Comparison of ENCODE assay signal across 8 mouse cellular contexts in the genomic region with DNA sequence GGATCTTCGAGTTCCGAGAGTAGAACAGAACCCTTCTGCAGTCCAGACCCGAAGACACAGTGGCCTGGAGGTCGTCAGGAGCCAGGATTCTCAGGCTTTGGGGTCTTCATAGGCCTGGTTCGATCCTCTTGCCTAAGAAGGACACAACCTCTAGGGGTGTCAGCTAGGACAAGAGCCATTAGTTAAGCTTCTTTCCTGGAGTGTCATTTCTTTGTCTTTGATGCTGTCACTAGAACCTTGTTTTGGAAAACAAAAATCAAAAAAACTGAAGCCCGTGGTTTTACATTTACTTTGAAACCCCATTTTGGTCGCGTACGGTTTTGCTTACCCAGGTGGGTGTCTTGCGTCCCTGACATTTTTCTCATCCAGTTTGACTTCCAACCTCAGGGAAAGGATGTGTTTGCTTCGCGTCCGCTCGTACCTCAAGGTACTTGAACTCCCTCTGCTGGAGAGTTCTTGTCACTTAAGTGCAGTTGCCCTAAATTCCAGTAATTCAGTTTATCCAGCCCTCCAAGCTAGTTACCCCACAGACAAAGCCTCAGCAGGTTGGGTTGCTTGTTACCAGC. TPM values are rescaled to one million over a fixed set of nuclear protein-coding genes. Genes with fewer than 3 reads are reported as not detected.
A peak's percentile ranks its signal among the peaks of the same experiment; 100 is the strongest.
DNase-seq lines count a peak whose midpoint lies in the region; ATAC-seq and TF ChIP-seq lines count a peak whose summit lies in the region.

No protein-coding gene starts in this region.

- intact Hi-C loops in left cerebral cortex, postnatal 14 days (cut with DNase I) = loop anchor here (2.0 kb wide), 1 partner anchor 20 kb away; no protein-coding TSS in a partner anchor

- peak; percentile 59; the same call in 1 of the 2 replicates for TF ChIP-seq CTCF in small intestine, adult 2 months (IDR thresholded peaks at IDR 0.05; ENCODE audit: extremely low read depth, insufficient read length, insufficient replicate concordance, low read depth, low read length)

- H3K9me3 ChIP-seq in intestine, embryonic 14.5 days (ENCODE audit: control insufficient read depth, low read length) = no peaks in the 10 kb centered on the region

- peak; percentile 69 for ATAC-seq in frontal cortex, adult (ENCODE audit: low TSS enrichment)
- peak; percentile 45; the same call in 1 of the 2 replicates for ATAC-seq in intestine, embryonic 14.5 days (replicated peaks; ENCODE audit: low FRiP score, low TSS enrichment, low read depth)
- ATAC-seq in megakaryocyte progenitor cell, adult 5-6 weeks (replicated peaks; ENCODE audit: poor library complexity) = peak; percentile 59

- peaks cover 8% of the 10 kb centered on the region for H3K4me1 ChIP-seq in intestine, embryonic 14.5 days (replicated peaks; ENCODE audit: control insufficient read depth, insufficient read depth, low read length)
- no peaks in the 10 kb centered on the region for H3K4me1 ChIP-seq in small intestine, adult 2 months (ENCODE audit: control insufficient read depth, insufficient read depth, insufficient read length, low read length)

- H3K9ac ChIP-seq in intestine, embryonic 14.5 days (ENCODE audit: low read length) = peak overlapping the region; percentile 62

- H3K27ac ChIP-seq in intestine, embryonic 14.5 days (ENCODE audit: low read depth) = peak overlapping the region; percentile 93
- H3K27ac ChIP-seq in small intestine, adult 2 months (ENCODE audit: insufficient read depth, low read depth, low read length) = peak overlapping the region; percentile 87

- TF ChIP-seq POLR2A in small intestine, adult 2 months (IDR thresholded peaks at IDR 0.05; ENCODE audit: low read depth, low read length) = no peak

- H3K4me3 ChIP-seq in intestine, embryonic 14.5 days (ENCODE audit: low read depth, low read length) = peak overlapping the region; percentile 58
- peak overlapping the region; percentile 93 for H3K4me3 ChIP-seq in small intestine, adult 2 months (ENCODE audit: low read depth, low read length)

- H3K36me3 ChIP-seq in intestine, embryonic 14.5 days (ENCODE audit: control insufficient read depth, insufficient read depth, low read length) = 0 out of 2 replicates have a peak, but pooled peaks cover 11% of the 10 kb centered on the region
- no peaks in the 10 kb centered on the region for H3K36me3 ChIP-seq in small intestine, adult 2 months (ENCODE audit: control insufficient read depth, insufficient read depth, low read length)

- H3K27me3 ChIP-seq in intestine, embryonic 14.5 days (replicated peaks; ENCODE audit: control insufficient read depth, insufficient read depth, low read length) = no peaks in the 10 kb centered on the region
- H3K27me3 ChIP-seq in small intestine, adult 2 months (ENCODE audit: control insufficient read depth, insufficient read depth, low read length) = no peaks in the 10 kb centered on the region

- DNase-seq in ovary, postnatal 14 days (ENCODE audit: low spot score) = peak; percentile 41
- no peak for DNase-seq in ovary, adult 18-20 months (ENCODE audit: low spot score)
- DNase-seq in cerebellum, adult 9-11 months = peak; percentile 78
- DNase-seq in intestine, embryonic 14.5 days (ENCODE audit: low spot score) = no peak
- peak; percentile 73 to 81 for DNase-seq in left cerebral cortex, postnatal 14 days (ENCODE audit: low spot score in 2 of 2)

- under 1% methylated on average over 14 of the region's 14 CpGs for WGBS in intestine, embryonic 14.5 days
- WGBS in small intestine, adult 2 months = 0% methylated on average over 14 of the region's 14 CpGs

- peak overlapping the region; percentile 70 for H3K4me2 ChIP-seq in intestine, embryonic 14.5 days (ENCODE audit: low read length)

RNA-seq across cellular contexts. Expression of a gene that starts 0.6 kb away (rescaled TPM):
- polyA plus RNA-seq in intestine, embryonic 14.5 days (2014; fragmentation: Nextera tagmentation; extraction: Ambion mirVana) = 58.1 and 59.5 TPM in 2 replicates
- 1 to 10 TPM; 7.2 to 9.9 TPM for total RNA-seq in left cerebral cortex, postnatal 14 days (2021)
- total RNA-seq in megakaryocyte progenitor cell, adult 5-6 weeks (2015) = 23.7 and 33.8 TPM in 2 replicates
- total RNA-seq in megakaryocyte progenitor cell, adult 5-6 weeks (2017) = 70.4 and 86.5 TPM in 2 replicates
- 1.5 and 2.0 TPM in 2 replicates for polyA plus RNA-seq in small intestine, adult 2 months (2012; rRNA removed)

RNA-seq across cellular contexts. Expression of a gene that starts 6.9 kb away (rescaled TPM):
- polyA plus RNA-seq in intestine, embryonic 14.5 days (2014; fragmentation: Nextera tagmentation; extraction: Ambion mirVana) = not detected in 2 replicates
- total RNA-seq in left cerebral cortex, postnatal 14 days (2021) = not detected
- 0.22 and 0.32 TPM in 2 replicates for total RNA-seq in megakaryocyte progenitor cell, adult 5-6 weeks (2015)
- 0.10 and 0.29 TPM in 2 replicates for total RNA-seq in megakaryocyte progenitor cell, adult 5-6 weeks (2017)
- polyA plus RNA-seq in small intestine, adult 2 months (2012; rRNA removed) = not detected in 2 replicates

RNA-seq across cellular contexts. Expression of a gene that starts 20.9 kb away (rescaled TPM):
- 34.9 and 37.2 TPM in 2 replicates for polyA plus RNA-seq in intestine, embryonic 14.5 days (2014; fragmentation: Nextera tagmentation; extraction: Ambion mirVana)
- total RNA-seq in left cerebral cortex, postnatal 14 days (2021) = 10 to 100 TPM; 10.7 to 11.3 TPM
- 16.1 and 20.4 TPM in 2 replicates for total RNA-seq in megakaryocyte progenitor cell, adult 5-6 weeks (2015)
- 15.6 and 20.0 TPM in 2 replicates for total RNA-seq in megakaryocyte progenitor cell, adult 5-6 weeks (2017)
- polyA plus RNA-seq in small intestine, adult 2 months (2012; rRNA removed) = 9.4 and 10.5 TPM in 2 replicates

RNA-seq across cellular contexts. Expression of a gene that starts 21.4 kb away (rescaled TPM):
- 0.30 TPM in 2 replicates for polyA plus RNA-seq in intestine, embryonic 14.5 days (2014; fragmentation: Nextera tagmentation; extraction: Ambion mirVana)
- total RNA-seq in left cerebral cortex, postnatal 14 days (2021) = not detected
- total RNA-seq in megakaryocyte progenitor cell, adult 5-6 weeks (2015) = 0.10 TPM in 1 of 2 replicates, not detected in the other
- 0.08 and 0.20 TPM in 2 replicates for total RNA-seq in megakaryocyte progenitor cell, adult 5-6 weeks (2017)
- polyA plus RNA-seq in small intestine, adult 2 months (2012; rRNA removed) = 0.05 TPM in 1 of 2 replicates, not detected in the other

RNA-seq across cellular contexts. Expression of a gene that starts 36.0 kb away (rescaled TPM):
- 0.15 TPM in 1 of 2 replicates, not detected in the other for polyA plus RNA-seq in intestine, embryonic 14.5 days (2014; fragmentation: Nextera tagmentation; extraction: Ambion mirVana)
- total RNA-seq in left cerebral cortex, postnatal 14 days (2021) = not detected
- total RNA-seq in megakaryocyte progenitor cell, adult 5-6 weeks (2015) = not detected in 2 replicates
- total RNA-seq in megakaryocyte progenitor cell, adult 5-6 weeks (2017) = not detected in 2 replicates
- 0.08 TPM in 1 of 2 replicates, not detected in the other for polyA plus RNA-seq in small intestine, adult 2 months (2012; rRNA removed)

Comparison
In these comparisons a context has a peak if more than half of its experiments do, and no peak if none do; other contexts are left out.
1. DNase-seq: peak in ovary, postnatal 14 days (single experiment), cerebellum, adult 9-11 months (single experiment) and left cerebral cortex, postnatal 14 days (2 of 2); none in ovary, adult 18-20 months (single experiment) and intestine, embryonic 14.5 days (single experiment).
2. Peak in every context shown above with its lines, with median percentiles within 50 percentile points of each other: ATAC-seq.